Mouse (Mus musculus) cerebellum, postnatal 36 days (tissue): ENCODE results near the gene Trim2.

ENCODE experiments used
- DNase-seq, 2 experiments: peaks; one replicate each; pipeline ENCODE4 v3.0.0; 2021 to 2022; ENCODE audit warnings: mixed read lengths in 2 of 2

Trim2 gene

GRCm38 (mm10) chr3:84219166-84219710 is 87.4 kb downstream of the Trim2 start:
- no peak for DNase-seq

- no peak for DNase-seq
Observed at GRCm38 (mm10) chr3:84218498-84218897, 88.2 kb downstream of the Trim2 start.

GRCm38 (mm10) chr3:84217961-84218351 is 88.7 kb downstream of the Trim2 start:
- no peak for DNase-seq

- DNase-seq, result peak; percentile 42 to 52
Observed at GRCm38 (mm10) chr3:84217118-84217960, 89.3 kb downstream of the Trim2 start.

GRCm38 (mm10) chr3:84215743-84216360 is 90.8 kb downstream of the Trim2 start:
- DNase-seq, result peak; percentile 29 to 54

GRCm38 (mm10) chr3:84215253-84215652 is 91.4 kb downstream of the Trim2 start:
- peak; percentile 90 to 91 for DNase-seq

- peak; percentile 73 to 74 for DNase-seq
Observed at GRCm38 (mm10) chr3:84214501-84214900, 92.2 kb downstream of the Trim2 start.

- no peak for DNase-seq
Observed at GRCm38 (mm10) chr3:84211340-84211875, 95.3 kb downstream of the Trim2 start.

GRCm38 (mm10) chr3:84208917-84209513 is 97.7 kb downstream of the Trim2 start:
- DNase-seq, result no peak

- DNase-seq, result no peak
Observed at GRCm38 (mm10) chr3:84208475-84208874, 98.2 kb downstream of the Trim2 start.

GRCm38 (mm10) chr3:84207366-84207765 is 99.3 kb downstream of the Trim2 start:
- DNase-seq, result no peak

- no peak for DNase-seq
Observed at GRCm38 (mm10) chr3:84206106-84206505, 100.6 kb downstream of the Trim2 start.

GRCm38 (mm10) chr3:84205650-84206049 is 101.0 kb downstream of the Trim2 start:
- no peak for DNase-seq

- DNase-seq, result no peak
Observed at GRCm38 (mm10) chr3:84204640-84205039, 102.0 kb downstream of the Trim2 start.

- peak; percentile 95 to 98 for DNase-seq
Observed at GRCm38 (mm10) chr3:84200559-84201420, 105.9 kb downstream of the Trim2 start.

GRCm38 (mm10) chr3:84199516-84199915 is 107.2 kb downstream of the Trim2 start:
- no peak for DNase-seq

- no peak for DNase-seq
Observed at GRCm38 (mm10) chr3:84198229-84198628, 108.4 kb downstream of the Trim2 start.

GRCm38 (mm10) chr3:84193881-84194280 is 112.8 kb downstream of the Trim2 start:
- DNase-seq, result no peak

- DNase-seq, result no peak
Observed at GRCm38 (mm10) chr3:84191141-84191881, 115.4 kb downstream of the Trim2 start.

- DNase-seq, result no peak
Observed at GRCm38 (mm10) chr3:84190513-84191061, 116.1 kb downstream of the Trim2 start.

- DNase-seq, result no peak
Observed at GRCm38 (mm10) chr3:84189629-84190173, 117.0 kb downstream of the Trim2 start.
